Mouse (Mus musculus) lung, adult 10 weeks (tissue): Measurements from ENCODE around the gene Agpat4. TPM values are rescaled to one million over a fixed set of nuclear protein-coding genes. Genes with fewer than 3 reads are reported as not detected.

ENCODE experiments used
- polyA plus RNA-seq: library from polyadenylated mRNA; stranded (reverse); fragments of 350-450 nt; fragmentation: Illumina TruSeq; extraction: RNeasy Lipid Tissue Mini Kit (QIAGEN cat#74804); gene quantifications from one replicate; pipeline ENCODE4 v1.2.3, GENCODE M21; 2014; ENCODE audit warnings: low read depth, low replicate concordance; ENCODE audit not compliant: insufficient read depth

Gene Agpat4
- polyA plus RNA-seq: 44.4 TPM

GRCm38 (mm10) chr17:12118561-12118925, at the start of gene Agpat4:
TSS of gene Agpat4 (plus strand) at chr17:12118704.

Other genes with a start within 250 kb of the Agpat4 start
- 8.2 TPM for gene Map3k4, start 200.1 kb downstream of the Agpat4 start, polyA plus RNA-seq